Mouse (Mus musculus): ENCODE measurements around the gene Braf.

Gene Braf

GRCm38 (mm10) chr6:39556900-39557659, 168.2 kb downstream of the Braf start:
- DNase-seq (ENCODE audit: extremely low spot score), result peak; percentile 74

- DNase-seq (ENCODE audit: extremely low spot score), result no peak
Observed at GRCm38 (mm10) chr6:39555648-39555945, 169.7 kb downstream of the Braf start.

- DNase-seq (ENCODE audit: extremely low spot score), result no peak
Observed at GRCm38 (mm10) chr6:39554888-39555647, 170.2 kb downstream of the Braf start.

All from embryo, embryonic 9.5 days (tissue).